Mouse (Mus musculus): Measurements from ENCODE around the gene Mdh1. TPM values are rescaled to one million over a fixed set of nuclear protein-coding genes. Genes with fewer than 3 reads are reported as not detected.

Mdh1 gene
- polyA plus RNA-seq, 1 experiment, result 1,349 TPM

DNA sequence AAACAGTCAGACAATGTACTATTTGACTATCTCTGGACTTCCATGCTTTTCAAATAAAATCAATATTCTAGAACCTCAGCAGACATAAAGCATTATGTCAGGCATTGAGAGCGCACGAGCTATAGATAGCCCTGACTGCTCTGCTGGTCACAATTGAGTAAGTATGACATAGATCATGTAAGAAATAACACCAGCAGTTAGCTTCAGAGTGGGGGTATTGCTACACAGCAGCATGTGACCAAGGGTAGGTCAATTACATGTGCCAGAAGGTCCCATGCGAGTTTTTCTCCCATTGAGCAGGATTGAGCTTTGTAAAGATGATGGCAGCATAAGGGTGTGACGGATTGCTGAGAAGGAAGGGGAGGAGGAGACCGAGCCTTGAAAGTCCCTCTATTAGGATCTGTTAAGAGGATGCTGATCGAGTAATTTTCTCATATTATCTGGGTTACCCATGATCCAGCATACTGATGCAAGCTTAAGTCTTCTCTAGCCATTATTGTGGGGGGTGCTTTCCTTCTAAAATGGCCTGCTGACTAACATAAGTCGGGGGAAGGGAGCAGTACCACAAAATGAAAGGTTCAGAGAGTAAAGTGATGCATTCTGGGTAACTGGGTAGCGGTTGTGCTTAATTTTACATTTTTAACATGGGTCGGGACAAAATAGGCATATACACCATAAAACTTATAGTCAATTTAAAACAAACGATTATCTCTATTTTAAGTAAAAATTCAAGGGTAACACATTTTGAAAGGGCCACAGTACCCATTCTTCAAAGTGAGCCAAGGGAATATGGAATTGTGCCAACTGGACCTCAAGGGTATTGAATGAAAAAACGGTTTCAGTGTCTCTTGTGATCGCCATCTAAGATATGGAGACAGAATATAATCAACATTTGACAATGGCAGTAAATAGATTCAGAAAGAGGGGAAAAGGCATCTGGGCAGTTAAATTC is 21.7 kb downstream of the Mdh1 start:
- H3K4me3 ChIP-seq (replicated peaks; ENCODE audit: insufficient read depth, low read depth, low read length), result no peak overlapping the region
- no peak for TF ChIP-seq POLR2A (IDR thresholded peaks at IDR 0.05; ENCODE audit: borderline replicate concordance, insufficient read depth, low read length)
- H3K27ac ChIP-seq (ENCODE audit: insufficient read depth, low read length), result no peak overlapping the region
- DNase-seq, result no peak
- 80% methylated on average over 12 of the region's 12 CpGs for WGBS
- H3K4me1 ChIP-seq (ENCODE audit: control insufficient read depth, insufficient read depth, low read length), result no peaks in the 10 kb centered on the region
- H3K27me3 ChIP-seq (ENCODE audit: control insufficient read depth, insufficient read depth, low read length), result no peaks in the 10 kb centered on the region

- Histone ChIP-seq H3K4me1 (ENCODE audit: control insufficient read depth, insufficient read depth, low read length) (no peaks in the 10 kb centered on the region), H3K27ac (ENCODE audit: insufficient read depth, low read length) (no peak overlapping the region)
- 90% methylated on average over 4 of the region's 4 CpGs for WGBS
These were observed 22.4 kb downstream of the Mdh1 start for GRCm38 (mm10) chr11:21549754-21550153.

GRCm38 (mm10) chr11:21549052-21549451 is 23.1 kb downstream of the Mdh1 start:
- no peaks in the 10 kb centered on the region for H3K4me1 ChIP-seq (ENCODE audit: control insufficient read depth, insufficient read depth, low read length)

More at GRCm38 (mm10) chr11:21549754-21550153, 22.4 kb downstream of the Mdh1 start:
- TF ChIP-seq CTCF (IDR thresholded peaks at IDR 0.05; ENCODE audit: borderline replicate concordance, insufficient read depth, low read depth, low read length) (no peak), POLR2A (IDR thresholded peaks at IDR 0.05; ENCODE audit: borderline replicate concordance, insufficient read depth, low read length) (no peak)
- no peaks in the 10 kb centered on the region for H3K27me3 ChIP-seq (ENCODE audit: control insufficient read depth, insufficient read depth, low read length)
- no peak for DNase-seq
- H3K4me3 ChIP-seq (replicated peaks; ENCODE audit: insufficient read depth, low read depth, low read length), result no peak overlapping the region

DNA sequence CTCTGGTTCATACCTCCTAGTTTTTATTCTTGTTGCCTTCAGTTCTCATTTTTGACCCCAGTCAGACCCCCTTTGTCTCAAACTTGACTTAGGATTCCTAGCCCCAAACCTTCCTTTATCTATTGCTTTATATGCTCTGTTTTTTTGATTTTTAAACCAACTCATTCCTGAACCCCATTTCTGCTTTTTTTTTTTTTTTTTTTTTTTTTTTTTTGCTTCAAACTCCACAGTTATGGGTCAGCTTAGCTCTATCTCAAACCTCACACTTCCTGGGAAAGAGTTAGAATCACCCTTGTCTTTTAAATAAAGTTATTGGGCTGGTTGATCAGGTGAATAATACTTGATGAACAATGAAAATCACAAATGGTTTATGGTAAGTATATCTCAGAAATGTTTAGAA is 24.6 kb downstream of the Mdh1 start:
- Histone ChIP-seq H3K27ac (ENCODE audit: insufficient read depth, low read length) (no peak overlapping the region), H3K4me1 (ENCODE audit: control insufficient read depth, insufficient read depth, low read length) (no peaks in the 10 kb centered on the region), H3K4me3 (replicated peaks; ENCODE audit: insufficient read depth, low read depth, low read length) (no peak overlapping the region), H3K27me3 (ENCODE audit: control insufficient read depth, insufficient read depth, low read length) (no peaks in the 10 kb centered on the region)
- no peak for DNase-seq
- TF ChIP-seq CTCF (IDR thresholded peaks at IDR 0.05; ENCODE audit: borderline replicate concordance, insufficient read depth, low read depth, low read length) (no peak), POLR2A (IDR thresholded peaks at IDR 0.05; ENCODE audit: borderline replicate concordance, insufficient read depth, low read length) (no peak)

More at GRCm38 (mm10) chr11:21549052-21549451, 23.1 kb downstream of the Mdh1 start:
- Histone ChIP-seq H3K27ac (ENCODE audit: insufficient read depth, low read length) (no peak overlapping the region), H3K27me3 (ENCODE audit: control insufficient read depth, insufficient read depth, low read length) (no peaks in the 10 kb centered on the region), H3K4me3 (replicated peaks; ENCODE audit: insufficient read depth, low read depth, low read length) (no peak overlapping the region)
- DNase-seq, result no peak
- TF ChIP-seq CTCF (IDR thresholded peaks at IDR 0.05; ENCODE audit: borderline replicate concordance, insufficient read depth, low read depth, low read length), result no peak
- TF ChIP-seq POLR2A (IDR thresholded peaks at IDR 0.05; ENCODE audit: borderline replicate concordance, insufficient read depth, low read length), result no peak
- 92% methylated on average over 2 of the region's 2 CpGs for WGBS

- 85% methylated on average over 1 of the region's 1 CpGs for WGBS
- H3K27me3 ChIP-seq (ENCODE audit: control insufficient read depth, insufficient read depth, low read length), result no peaks in the 10 kb centered on the region
- no peaks in the 10 kb centered on the region for H3K4me1 ChIP-seq (ENCODE audit: control insufficient read depth, insufficient read depth, low read length)
- TF ChIP-seq POLR2A (IDR thresholded peaks at IDR 0.05; ENCODE audit: borderline replicate concordance, insufficient read depth, low read length) (no peak), CTCF (IDR thresholded peaks at IDR 0.05; ENCODE audit: borderline replicate concordance, insufficient read depth, low read depth, low read length) (no peak)
- DNase-seq, result no peak
- no peak overlapping the region for H3K27ac ChIP-seq (ENCODE audit: insufficient read depth, low read length)
- H3K4me3 ChIP-seq (replicated peaks; ENCODE audit: insufficient read depth, low read depth, low read length), result no peak overlapping the region
These were observed 25.5 kb downstream of the Mdh1 start for GRCm38 (mm10) chr11:21546671-21547070.

GRCm38 (mm10) chr11:21545951-21546350 is 26.2 kb downstream of the Mdh1 start:
- Histone ChIP-seq H3K27ac (ENCODE audit: insufficient read depth, low read length) (no peak overlapping the region), H3K4me3 (replicated peaks; ENCODE audit: insufficient read depth, low read depth, low read length) (no peak overlapping the region), H3K27me3 (ENCODE audit: control insufficient read depth, insufficient read depth, low read length) (no peaks in the 10 kb centered on the region), H3K4me1 (ENCODE audit: control insufficient read depth, insufficient read depth, low read length) (no peaks in the 10 kb centered on the region)
- no peak for DNase-seq
- TF ChIP-seq POLR2A (IDR thresholded peaks at IDR 0.05; ENCODE audit: borderline replicate concordance, insufficient read depth, low read length), result no peak
- no peak for TF ChIP-seq CTCF (IDR thresholded peaks at IDR 0.05; ENCODE audit: borderline replicate concordance, insufficient read depth, low read depth, low read length)

DNA sequence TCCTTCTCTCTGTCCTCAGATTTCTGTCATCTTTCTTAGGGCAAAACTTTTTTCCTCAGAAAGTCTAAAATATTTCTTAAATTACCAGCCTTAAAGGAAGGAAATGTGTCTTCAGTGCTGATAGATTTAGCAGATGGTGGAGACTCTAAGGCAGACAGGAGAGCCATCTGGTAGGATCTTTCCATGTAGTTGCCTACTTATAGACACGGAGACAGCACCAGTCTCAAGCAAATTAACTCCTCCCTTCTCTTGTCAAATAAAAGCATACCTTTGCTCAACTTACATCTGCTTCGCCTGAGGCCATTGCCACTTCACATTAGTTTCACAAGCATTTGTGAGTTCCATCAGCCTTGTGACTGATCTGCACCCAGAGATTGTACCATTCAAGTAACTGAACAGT is 27.1 kb downstream of the Mdh1 start:
- H3K27ac ChIP-seq (ENCODE audit: insufficient read depth, low read length), result no peak overlapping the region
- no peak overlapping the region for H3K4me3 ChIP-seq (replicated peaks; ENCODE audit: insufficient read depth, low read depth, low read length)
- 61% methylated on average over 2 of the region's 2 CpGs for WGBS

DNA sequence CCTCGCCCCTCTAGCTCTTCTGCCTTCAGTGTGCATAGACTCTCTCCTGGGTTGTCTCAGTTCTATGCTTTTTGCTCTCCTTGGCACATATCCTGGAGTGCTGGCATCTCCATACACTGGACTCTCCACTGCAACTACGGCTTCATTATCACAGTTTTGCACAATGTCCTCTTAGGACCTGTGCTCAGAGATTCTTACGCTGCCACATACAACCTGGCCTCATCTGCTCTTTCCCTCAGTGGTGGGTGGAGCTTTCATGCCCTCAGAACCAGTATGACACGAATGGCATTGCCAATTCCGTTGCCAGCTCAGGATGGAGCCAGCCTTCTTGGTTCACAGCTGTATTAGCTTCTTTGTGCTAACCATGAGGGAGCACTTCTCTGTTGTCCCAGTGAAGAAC is 29.4 kb downstream of the Mdh1 start:
- TF ChIP-seq CTCF (IDR thresholded peaks at IDR 0.05; ENCODE audit: borderline replicate concordance, insufficient read depth, low read depth, low read length) (no peak), POLR2A (IDR thresholded peaks at IDR 0.05; ENCODE audit: borderline replicate concordance, insufficient read depth, low read length) (no peak)
- H3K4me1 ChIP-seq (ENCODE audit: control insufficient read depth, insufficient read depth, low read length), result no peaks in the 10 kb centered on the region
- 59% methylated on average over 5 of the region's 5 CpGs for WGBS
- no peak overlapping the region for H3K27ac ChIP-seq (ENCODE audit: insufficient read depth, low read length)
- DNase-seq, result no peak
- no peaks in the 10 kb centered on the region for H3K27me3 ChIP-seq (ENCODE audit: control insufficient read depth, insufficient read depth, low read length)
- no peak overlapping the region for H3K4me3 ChIP-seq (replicated peaks; ENCODE audit: insufficient read depth, low read depth, low read length)

More for the DNA sequence above, 27.1 kb downstream of the Mdh1 start:
- Histone ChIP-seq H3K4me1 (ENCODE audit: control insufficient read depth, insufficient read depth, low read length) (no peaks in the 10 kb centered on the region), H3K27me3 (ENCODE audit: control insufficient read depth, insufficient read depth, low read length) (no peaks in the 10 kb centered on the region)
- TF ChIP-seq CTCF (IDR thresholded peaks at IDR 0.05; ENCODE audit: borderline replicate concordance, insufficient read depth, low read depth, low read length) (no peak), POLR2A (IDR thresholded peaks at IDR 0.05; ENCODE audit: borderline replicate concordance, insufficient read depth, low read length) (no peak)
- no peak for DNase-seq
